Mouse (Mus musculus): ENCODE data around the gene Abcb8. TPM values are rescaled to one million over a fixed set of nuclear protein-coding genes. Genes with fewer than 3 reads are reported as not detected.

Gene Abcb8
- polyA plus RNA-seq, 1 experiment from 2014 or later: 80.3 TPM

DNA sequence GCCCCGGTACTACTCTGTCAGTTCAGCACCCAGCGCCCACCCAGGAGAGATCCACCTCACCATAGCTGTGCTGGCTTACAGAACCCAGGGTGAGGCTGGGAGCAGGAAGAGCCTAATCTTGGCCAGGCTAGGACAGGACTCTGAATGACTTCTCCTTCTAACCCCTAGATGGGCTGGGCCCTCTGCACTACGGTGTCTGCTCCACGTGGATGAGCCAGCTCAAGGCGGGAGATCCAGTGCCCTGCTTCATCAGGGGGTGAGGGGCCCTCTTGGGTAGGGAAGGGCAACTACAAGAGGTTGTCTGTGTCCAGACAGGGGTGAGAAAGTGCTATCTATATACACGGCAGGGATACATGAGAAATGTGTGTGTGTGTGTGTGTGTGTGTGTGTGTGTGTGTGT, 12.0 kb upstream of the Abcb8 start:
- ATAC-seq (ENCODE audit: low FRiP score, low TSS enrichment): no peak
- H3K4me1 ChIP-seq (ENCODE audit: insufficient read depth, low read length): peaks cover 20% of the 10 kb centered on the region
- H3K4me2 ChIP-seq (replicated peaks; ENCODE audit: low read depth, low read length): no peak overlapping the region
- peaks cover 4% of the 10 kb centered on the region; the same call in 1 of the 2 replicates for H3K27me3 ChIP-seq (ENCODE audit: insufficient read depth, low read length)
- no peak overlapping the region for H3K27ac ChIP-seq (ENCODE audit: low read length)
- H3K36me3 ChIP-seq (ENCODE audit: insufficient read depth, low read length): no peaks in the 10 kb centered on the region
- WGBS: 55% methylated on average over 6 of the region's 6 CpGs
- no peak overlapping the region for H3K4me3 ChIP-seq (ENCODE audit: low read length)
- no peak overlapping the region for H3K9ac ChIP-seq (replicated peaks; ENCODE audit: low read length)
- H3K9me3 ChIP-seq (ENCODE audit: low read length): no peaks in the 10 kb centered on the region

GRCm38 (mm10) chr5:24381988-24382387, 11.5 kb upstream of the Abcb8 start:
- Histone ChIP-seq H3K4me2 (replicated peaks; ENCODE audit: low read depth, low read length) (no peak overlapping the region), H3K27ac (ENCODE audit: low read length) (no peak overlapping the region), H3K27me3 (ENCODE audit: insufficient read depth, low read length) (peaks cover 9% of the 10 kb centered on the region), H3K36me3 (ENCODE audit: insufficient read depth, low read length) (no peaks in the 10 kb centered on the region), H3K4me1 (ENCODE audit: insufficient read depth, low read length) (peaks cover 24% of the 10 kb centered on the region), H3K9me3 (ENCODE audit: low read length) (no peaks in the 10 kb centered on the region), H3K9ac (replicated peaks; ENCODE audit: low read length) (no peak overlapping the region), H3K4me3 (ENCODE audit: low read length) (no peak overlapping the region)
- ATAC-seq (ENCODE audit: low FRiP score, low TSS enrichment): no peak
- 54% methylated on average over 2 of the region's 2 CpGs for WGBS

- H3K4me2 ChIP-seq (replicated peaks; ENCODE audit: low read depth, low read length): peak overlapping the region; percentile 85
- H3K27ac ChIP-seq (ENCODE audit: low read length): peak overlapping the region; percentile 36; the same call in 1 of the 2 replicates
- H3K36me3 ChIP-seq (ENCODE audit: insufficient read depth, low read length): no peaks in the 10 kb centered on the region
- H3K4me1 ChIP-seq (ENCODE audit: insufficient read depth, low read length): peaks cover 37% of the 10 kb centered on the region
- H3K9me3 ChIP-seq (ENCODE audit: low read length): no peaks in the 10 kb centered on the region
- H3K27me3 ChIP-seq (ENCODE audit: insufficient read depth, low read length): peaks cover 16% of the 10 kb centered on the region
- WGBS: under 1% methylated on average over 34 of the region's 34 CpGs
- peak; percentile 80 for ATAC-seq (ENCODE audit: low FRiP score, low TSS enrichment)
- peak overlapping the region; percentile 52 for H3K4me3 ChIP-seq (ENCODE audit: low read length)
- peak overlapping the region; percentile 57 for H3K9ac ChIP-seq (replicated peaks; ENCODE audit: low read length)
Observed at GRCm38 (mm10) chr5:24383026-24383859, 10.2 kb upstream of the Abcb8 start.

DNA sequence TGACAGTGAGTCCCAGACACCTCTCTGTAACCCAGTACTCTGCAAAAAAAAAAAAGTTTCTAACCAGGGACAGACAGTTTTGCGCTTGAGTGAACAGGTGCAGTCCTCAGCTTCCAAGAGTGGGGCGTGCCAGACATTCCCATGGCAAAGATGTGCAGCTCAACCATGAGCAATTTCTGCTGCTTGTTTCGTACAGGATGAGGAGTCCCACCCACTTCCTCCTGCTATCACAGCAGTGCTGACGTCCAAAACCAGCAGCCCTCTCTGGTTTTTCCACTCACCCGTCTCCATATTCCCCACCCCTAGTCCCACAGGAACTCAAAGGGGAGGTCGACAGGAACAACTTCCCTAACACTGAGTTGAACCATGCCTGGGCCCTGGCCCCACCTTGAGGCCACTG, 9.1 kb upstream of the Abcb8 start:
- Histone ChIP-seq H3K4me2 (replicated peaks; ENCODE audit: low read depth, low read length) (no peak overlapping the region), H3K9me3 (ENCODE audit: low read length) (no peaks in the 10 kb centered on the region), H3K4me1 (ENCODE audit: insufficient read depth, low read length) (peaks cover 44% of the 10 kb centered on the region), H3K27me3 (ENCODE audit: insufficient read depth, low read length) (peaks cover 21% of the 10 kb centered on the region), H3K27ac (ENCODE audit: low read length) (no peak overlapping the region), H3K36me3 (ENCODE audit: insufficient read depth, low read length) (no peaks in the 10 kb centered on the region), H3K4me3 (ENCODE audit: low read length) (no peak overlapping the region), H3K9ac (replicated peaks; ENCODE audit: low read length) (no peak overlapping the region)
- 30% methylated on average over 6 of the region's 6 CpGs for WGBS
- no peak for ATAC-seq (ENCODE audit: low FRiP score, low TSS enrichment)

DNA sequence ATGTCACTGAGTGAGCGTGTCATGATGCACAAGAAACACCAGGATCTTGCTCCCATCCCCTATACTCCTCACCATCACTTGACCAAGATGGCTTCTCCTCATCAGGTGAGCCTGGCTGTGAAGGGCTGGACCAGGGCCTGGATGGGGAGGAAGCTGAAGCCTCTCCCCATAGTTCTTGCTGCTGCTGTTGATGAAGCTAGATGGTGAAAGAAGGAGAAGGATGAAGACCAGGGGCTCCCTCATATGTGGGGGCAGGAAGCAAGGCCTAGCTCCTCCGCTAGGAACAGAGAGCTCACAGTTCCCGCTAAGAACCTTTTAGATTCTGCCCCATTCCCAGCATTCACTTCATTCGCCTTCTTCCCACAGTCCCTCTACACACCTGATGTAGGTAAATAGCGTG, 8.1 kb upstream of the Abcb8 start:
- no peak overlapping the region for H3K4me3 ChIP-seq (ENCODE audit: low read length)
- H3K9ac ChIP-seq (replicated peaks; ENCODE audit: low read length): no peak overlapping the region
- H3K36me3 ChIP-seq (ENCODE audit: insufficient read depth, low read length): no peaks in the 10 kb centered on the region
- H3K27me3 ChIP-seq (ENCODE audit: insufficient read depth, low read length): peaks cover 21% of the 10 kb centered on the region
- no peak overlapping the region for H3K27ac ChIP-seq (ENCODE audit: low read length)
- 91% methylated on average over 5 of the region's 5 CpGs for WGBS
- H3K9me3 ChIP-seq (ENCODE audit: low read length): no peaks in the 10 kb centered on the region
- no peak overlapping the region for H3K4me2 ChIP-seq (replicated peaks; ENCODE audit: low read depth, low read length)
- peaks cover 49% of the 10 kb centered on the region for H3K4me1 ChIP-seq (ENCODE audit: insufficient read depth, low read length)
- no peak for ATAC-seq (ENCODE audit: low FRiP score, low TSS enrichment)

GRCm38 (mm10) chr5:24385887-24386550, 7.4 kb upstream of the Abcb8 start:
- H3K36me3 ChIP-seq (ENCODE audit: insufficient read depth, low read length): no peaks in the 10 kb centered on the region
- H3K27me3 ChIP-seq (ENCODE audit: insufficient read depth, low read length): peaks cover 21% of the 10 kb centered on the region
- H3K4me3 ChIP-seq (ENCODE audit: low read length): no peak overlapping the region
- no peaks in the 10 kb centered on the region for H3K9me3 ChIP-seq (ENCODE audit: low read length)
- H3K27ac ChIP-seq (ENCODE audit: low read length): no peak overlapping the region
- H3K9ac ChIP-seq (replicated peaks; ENCODE audit: low read length): no peak overlapping the region
- H3K4me1 ChIP-seq (ENCODE audit: insufficient read depth, low read length): peaks cover 49% of the 10 kb centered on the region
- ATAC-seq (ENCODE audit: low FRiP score, low TSS enrichment): no peak
- 84% methylated on average over 10 of the region's 10 CpGs for WGBS
- H3K4me2 ChIP-seq (replicated peaks; ENCODE audit: low read depth, low read length): no peak overlapping the region

DNA sequence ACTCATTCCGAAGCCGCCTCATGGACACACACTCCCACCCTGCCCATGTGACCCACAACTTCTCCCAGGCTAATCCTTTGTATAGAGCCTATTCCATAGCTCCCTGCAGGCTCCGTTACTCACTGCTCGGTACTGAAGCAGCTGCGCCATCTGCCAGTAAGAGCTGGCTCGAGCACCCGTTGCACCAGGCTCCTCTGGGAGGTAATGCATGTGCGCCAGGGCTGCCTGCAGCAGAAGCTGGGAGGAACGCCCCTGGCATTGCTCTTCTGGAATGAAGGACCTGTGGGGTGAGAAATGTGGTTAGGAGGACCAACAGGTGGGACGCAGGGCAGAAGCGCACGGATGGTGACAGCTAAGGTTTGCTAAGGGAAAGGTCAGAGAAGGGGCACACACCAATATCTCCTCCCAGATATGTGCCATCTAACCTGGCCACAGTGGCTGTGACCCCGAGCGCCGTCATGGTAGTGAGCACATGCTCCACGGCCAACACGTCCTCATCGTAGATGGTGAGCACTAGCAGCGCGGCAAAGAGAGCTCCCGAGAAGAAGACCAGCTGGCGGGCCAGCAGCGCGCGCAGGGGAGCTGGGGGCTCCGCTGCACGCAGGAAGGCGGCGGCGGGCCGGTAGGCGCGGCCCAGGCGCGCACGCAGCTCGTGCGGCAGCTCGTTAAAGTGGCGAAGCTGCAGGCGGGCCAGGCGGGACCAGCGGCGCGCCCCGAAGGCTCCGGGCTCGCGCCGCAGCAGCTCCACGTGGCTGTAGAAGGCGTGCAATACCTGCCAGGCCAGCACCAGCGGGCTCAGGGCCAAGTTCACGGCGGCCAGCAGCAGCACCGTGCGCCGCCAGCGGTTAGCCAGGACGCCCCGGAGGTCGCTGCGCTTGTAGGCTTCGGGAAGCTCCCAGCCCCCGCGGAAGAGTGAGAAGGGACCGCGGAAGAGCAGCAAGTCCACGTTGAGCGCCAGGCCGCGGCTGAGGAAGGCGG, 5.9 kb upstream of the Abcb8 start:
- Histone ChIP-seq H3K27me3 (ENCODE audit: insufficient read depth, low read length) (peaks cover 21% of the 10 kb centered on the region), H3K9me3 (ENCODE audit: low read length) (no peaks in the 10 kb centered on the region), H3K4me3 (ENCODE audit: low read length) (peak overlapping the region; percentile 54), H3K9ac (replicated peaks; ENCODE audit: low read length) (peak overlapping the region; percentile 59), H3K27ac (ENCODE audit: low read length) (no peak overlapping the region), H3K36me3 (ENCODE audit: insufficient read depth, low read length) (no peaks in the 10 kb centered on the region), H3K4me2 (replicated peaks; ENCODE audit: low read depth, low read length) (peak overlapping the region; percentile 94), H3K4me1 (ENCODE audit: insufficient read depth, low read length) (peaks cover 49% of the 10 kb centered on the region)
- WGBS: under 1% methylated on average over 73 of the region's 73 CpGs
- peak; percentile 49; the same call in 1 of the 2 replicates for ATAC-seq (ENCODE audit: low FRiP score, low TSS enrichment)

GRCm38 (mm10) chr5:24388246-24388915, 5.1 kb upstream of the Abcb8 start:
- peak; percentile 1; the same call in 1 of the 2 replicates for ATAC-seq (ENCODE audit: low FRiP score, low TSS enrichment)
- H3K9ac ChIP-seq (replicated peaks; ENCODE audit: low read length): peak overlapping the region; percentile 59
- H3K4me2 ChIP-seq (replicated peaks; ENCODE audit: low read depth, low read length): peak overlapping the region; percentile 94
- no peak overlapping the region for H3K27ac ChIP-seq (ENCODE audit: low read length)
- H3K4me1 ChIP-seq (ENCODE audit: insufficient read depth, low read length): peaks cover 42% of the 10 kb centered on the region
- H3K36me3 ChIP-seq (ENCODE audit: insufficient read depth, low read length): no peaks in the 10 kb centered on the region
- 23% methylated on average over 25 of the region's 26 CpGs for WGBS
- H3K27me3 ChIP-seq (ENCODE audit: insufficient read depth, low read length): peaks cover 21% of the 10 kb centered on the region
- H3K9me3 ChIP-seq (ENCODE audit: low read length): no peaks in the 10 kb centered on the region
- peak overlapping the region; percentile 54 for H3K4me3 ChIP-seq (ENCODE audit: low read length)
